Mouse (Mus musculus) embryonic facial prominence, embryonic 12.5 days (tissue): ENCODE results near the gene Atad1. TPM values are rescaled to one million over a fixed set of nuclear protein-coding genes. Genes with fewer than 3 reads are reported as not detected.

ENCODE experiments used
- ATAC-seq: fragments of 200-750 bp; cut with Nextera tagmentation; 2 replicates; pipeline ENCODE4 v1.8.0; 2017; ENCODE audit not compliant: insufficient number of reproducible peaks, insufficient read depth, low FRiP score, low TSS enrichment
- H3K27ac ChIP-seq: fragments of 300-500 bp; sonication (generic); 2 replicates; pipeline ENCODE4 v1.5.1; 2016; ENCODE audit warnings: mild to moderate bottlenecking
- H3K27me3 ChIP-seq: fragments of 300-500 bp; sonication (generic); 2 replicates; pipeline ENCODE4 v1.6.1; 2016; ENCODE audit warnings: mild to moderate bottlenecking, moderate library complexity
- H3K36me3 ChIP-seq: fragments of 300-500 bp; sonication (generic); 2 replicates; pipeline ENCODE4 v1.6.1; 2016; ENCODE audit warnings: mild to moderate bottlenecking
- H3K4me1 ChIP-seq: fragments of 300-500 bp; sonication (generic); 2 replicates; pipeline ENCODE4 v1.6.1; 2016
- H3K4me2 ChIP-seq: fragments of 300-500 bp; sonication (generic); replicated peaks from 2 replicates; pipeline ENCODE4 v1.6.1; 2016; ENCODE audit warnings: mild to moderate bottlenecking, moderate library complexity
- H3K4me3 ChIP-seq: fragments of 300-500 bp; sonication (generic); 2 replicates; pipeline ENCODE4 v1.5.1; 2016; ENCODE audit warnings: mild to moderate bottlenecking
- H3K9ac ChIP-seq: fragments of 300-500 bp; sonication (generic); 2 replicates; pipeline ENCODE4 v1.6.1; 2016; ENCODE audit warnings: mild to moderate bottlenecking, moderate library complexity
- H3K9me3 ChIP-seq: fragments of 300-500 bp; sonication (generic); 2 replicates; pipeline ENCODE4 v1.6.1; 2016; ENCODE audit warnings: mild to moderate bottlenecking, moderate library complexity
- WGBS: fragments of 180-500 bp; shearing (Covaris S2); methylation state at CpG from one replicate; pipeline ENCODE4 v1.1.7; 2016; 5-methylcytosine and 5-hydroxymethylcytosine counted together
- polyA plus RNA-seq: library from polyadenylated mRNA; unstranded; fragments of >200 nt; fragmentation: Nextera tagmentation; extraction: Ambion mirVana; gene quantifications from 2 replicates; pipeline ENCODE4 v1.2.1, GENCODE M21; 2016

Atad1 gene
- polyA plus RNA-seq, 1 experiment from 2014 or later: 67.6 TPM

DNA sequence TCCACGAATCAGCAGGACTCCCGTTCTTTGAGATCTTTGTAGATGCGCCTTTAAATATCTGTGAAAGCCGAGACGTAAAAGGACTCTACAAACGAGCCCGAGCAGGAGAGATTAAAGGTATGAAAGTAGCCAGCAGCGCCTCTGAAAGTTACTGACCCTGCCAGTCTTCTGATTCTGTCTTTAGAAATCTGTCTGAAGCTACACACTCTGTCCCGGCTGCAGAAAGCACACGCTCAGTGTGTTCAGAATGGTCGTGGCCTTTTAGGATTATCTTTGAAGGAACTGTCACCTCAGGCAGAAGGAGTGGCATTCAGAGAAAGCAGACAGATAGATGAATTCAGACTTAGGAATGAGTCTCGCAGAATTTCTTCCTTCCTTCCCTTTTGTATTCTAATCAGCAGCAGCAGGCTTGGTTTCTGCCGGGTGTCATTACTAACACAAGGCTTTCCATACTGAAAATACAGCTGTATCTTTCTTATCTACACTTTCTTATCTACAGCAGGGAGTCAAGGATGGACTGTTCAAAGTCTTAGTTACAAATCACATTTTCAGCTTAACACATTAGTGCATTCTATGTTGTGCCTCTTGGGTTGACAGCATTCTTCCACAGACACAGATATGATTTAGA, 101.2 kb downstream of the Atad1 start:
- H3K27ac ChIP-seq: no peak overlapping the region
- ATAC-seq: no peak
- no peaks in the 10 kb centered on the region for H3K9me3 ChIP-seq
- no peak overlapping the region for H3K4me2 ChIP-seq
- no peaks in the 10 kb centered on the region for H3K27me3 ChIP-seq
- no peak overlapping the region for H3K9ac ChIP-seq
- H3K36me3 ChIP-seq: no peaks in the 10 kb centered on the region
- H3K4me1 ChIP-seq: no peaks in the 10 kb centered on the region
- H3K4me3 ChIP-seq: no peak overlapping the region
- 51% methylated on average over 13 of the region's 13 CpGs for WGBS

DNA sequence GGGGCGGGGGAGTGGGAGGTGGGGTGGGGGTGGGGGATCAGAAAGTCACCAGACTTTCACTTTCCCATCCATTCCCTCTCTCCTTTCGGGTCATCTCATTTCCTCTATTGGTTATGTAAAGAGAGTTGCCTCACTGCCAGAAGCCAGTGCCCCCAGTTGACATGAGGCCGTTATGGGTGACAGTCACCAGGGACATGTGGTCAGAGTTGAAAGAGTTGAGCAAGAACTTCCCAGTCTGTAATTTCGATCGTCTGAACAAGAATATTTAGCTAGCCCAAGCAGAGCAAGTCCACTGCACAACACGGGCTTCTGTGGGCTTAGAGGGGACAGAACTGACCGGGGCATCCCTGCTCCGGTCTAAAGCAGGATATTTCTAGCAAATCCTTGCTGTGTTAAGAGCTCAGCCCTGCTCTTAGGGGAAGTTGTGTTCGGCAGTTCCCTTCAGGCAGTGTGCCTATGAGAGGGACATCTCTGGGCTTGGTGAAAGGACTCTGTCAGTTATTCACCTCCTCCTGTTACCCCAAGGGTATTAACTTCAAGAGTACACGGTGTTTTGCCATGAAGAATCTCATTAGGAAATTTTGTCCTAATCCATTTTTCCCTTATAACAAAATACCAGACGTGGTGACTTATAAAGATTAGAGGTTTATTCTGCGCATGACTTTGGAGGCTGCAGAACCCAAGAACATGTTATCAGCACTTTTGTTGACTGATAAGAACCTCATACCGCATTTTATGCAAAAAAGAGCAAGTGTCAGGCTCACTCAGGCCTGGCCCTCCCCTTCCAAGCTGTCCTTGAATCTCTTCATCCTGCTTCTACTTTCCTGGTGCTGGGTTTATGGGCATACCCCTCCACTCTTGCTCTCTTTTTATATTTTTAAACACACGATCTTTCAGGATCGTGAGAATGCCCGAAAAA, 102.0 kb downstream of the Atad1 start:
- no peaks in the 10 kb centered on the region for H3K4me1 ChIP-seq
- no peak overlapping the region for H3K9ac ChIP-seq
- no peaks in the 10 kb centered on the region for H3K9me3 ChIP-seq
- no peaks in the 10 kb centered on the region for H3K27me3 ChIP-seq
- no peak overlapping the region for H3K27ac ChIP-seq
- no peaks in the 10 kb centered on the region for H3K36me3 ChIP-seq
- H3K4me3 ChIP-seq: no peak overlapping the region
- no peak overlapping the region for H3K4me2 ChIP-seq
- ATAC-seq: no peak
- WGBS: 65% methylated on average over 16 of the region's 16 CpGs

DNA sequence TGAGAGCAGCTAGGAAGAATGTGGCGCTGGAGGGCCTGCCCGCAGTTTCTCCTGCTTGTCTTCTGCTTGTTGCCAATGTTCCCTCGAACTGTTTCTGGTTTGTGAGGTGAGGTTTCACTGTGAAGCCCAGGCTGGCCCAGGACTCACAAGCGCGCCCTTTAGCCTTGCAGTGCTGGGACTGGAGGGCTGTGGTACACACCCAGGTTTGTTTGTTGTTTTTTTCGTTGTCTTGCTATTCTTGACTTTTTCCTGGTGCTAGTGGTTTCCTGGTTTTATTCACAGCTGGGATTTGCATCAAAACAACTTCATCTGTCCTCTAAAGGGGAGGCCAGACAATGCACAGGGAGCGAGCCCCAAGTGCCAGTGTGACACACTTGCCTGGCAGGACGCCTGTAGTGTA, 104.7 kb downstream of the Atad1 start:
- Histone ChIP-seq H3K4me3 (no peak overlapping the region), H3K9me3 (no peaks in the 10 kb centered on the region), H3K4me2 (no peak overlapping the region), H3K27me3 (no peaks in the 10 kb centered on the region), H3K27ac (no peak overlapping the region), H3K4me1 (no peaks in the 10 kb centered on the region), H3K36me3 (no peaks in the 10 kb centered on the region), H3K9ac (no peak overlapping the region)
- 69% methylated on average over 8 of the region's 8 CpGs for WGBS
- ATAC-seq: no peak

DNA sequence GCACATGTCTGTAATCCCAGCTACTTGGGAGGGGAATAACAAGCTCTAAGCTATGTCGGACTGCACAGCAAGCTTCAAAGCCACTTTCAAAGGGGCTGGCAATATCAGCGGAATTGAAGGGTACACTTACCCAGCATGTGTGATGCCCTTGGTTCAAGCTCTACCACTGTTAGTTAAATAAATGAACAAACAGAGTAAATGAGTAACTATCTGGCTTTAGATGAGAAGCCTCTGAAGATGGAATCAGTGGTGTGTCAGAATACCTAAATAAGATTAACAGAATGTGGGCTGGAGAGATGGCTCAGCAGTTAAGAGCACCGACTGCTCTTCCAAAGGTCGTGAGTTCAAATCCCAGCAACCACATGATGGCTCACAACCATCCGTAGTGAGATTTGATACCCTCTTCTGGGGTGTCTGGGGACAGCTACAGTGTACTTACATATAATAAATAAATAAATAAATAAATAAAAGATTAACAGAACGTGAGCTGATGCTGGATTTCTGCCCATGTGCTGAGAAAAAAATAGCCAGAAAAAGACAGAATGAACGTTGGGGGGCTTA, 110.9 kb downstream of the Atad1 start:
- H3K9me3 ChIP-seq: no peaks in the 10 kb centered on the region
- no peaks in the 10 kb centered on the region for H3K27me3 ChIP-seq
- H3K4me2 ChIP-seq: no peak overlapping the region
- no peak overlapping the region for H3K4me3 ChIP-seq
- no peak overlapping the region for H3K9ac ChIP-seq
- H3K36me3 ChIP-seq: no peaks in the 10 kb centered on the region
- ATAC-seq: no peak
- WGBS: 73% methylated on average over 7 of the region's 7 CpGs
- H3K27ac ChIP-seq: no peak overlapping the region
- H3K4me1 ChIP-seq: no peaks in the 10 kb centered on the region

DNA sequence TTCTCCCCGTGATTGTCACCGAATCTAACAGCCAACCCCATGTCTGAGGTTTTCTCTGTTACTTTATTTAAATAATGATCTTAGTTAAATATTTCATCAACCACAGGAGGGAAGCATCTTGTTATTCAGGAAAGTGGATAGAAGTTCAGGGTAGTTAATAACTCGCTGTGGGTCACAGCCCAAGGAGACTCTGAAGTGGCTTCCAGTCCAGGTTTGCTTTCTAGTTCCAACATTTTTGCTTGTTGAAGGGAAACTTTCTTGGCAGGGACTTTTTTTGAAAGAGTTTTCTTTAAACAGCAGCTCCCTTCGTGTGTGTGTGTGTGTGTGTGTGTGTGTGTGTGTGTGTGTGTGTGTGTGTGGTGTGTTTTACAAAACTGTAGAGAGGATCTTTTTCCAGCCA, 112.0 kb downstream of the Atad1 start:
- Histone ChIP-seq H3K4me3 (no peak overlapping the region), H3K4me1 (no peaks in the 10 kb centered on the region), H3K36me3 (no peaks in the 10 kb centered on the region), H3K27me3 (no peaks in the 10 kb centered on the region), H3K27ac (no peak overlapping the region), H3K9ac (no peak overlapping the region), H3K9me3 (no peaks in the 10 kb centered on the region), H3K4me2 (no peak overlapping the region)
- ATAC-seq: no peak
- WGBS: 87% methylated on average over 4 of the region's 4 CpGs

DNA sequence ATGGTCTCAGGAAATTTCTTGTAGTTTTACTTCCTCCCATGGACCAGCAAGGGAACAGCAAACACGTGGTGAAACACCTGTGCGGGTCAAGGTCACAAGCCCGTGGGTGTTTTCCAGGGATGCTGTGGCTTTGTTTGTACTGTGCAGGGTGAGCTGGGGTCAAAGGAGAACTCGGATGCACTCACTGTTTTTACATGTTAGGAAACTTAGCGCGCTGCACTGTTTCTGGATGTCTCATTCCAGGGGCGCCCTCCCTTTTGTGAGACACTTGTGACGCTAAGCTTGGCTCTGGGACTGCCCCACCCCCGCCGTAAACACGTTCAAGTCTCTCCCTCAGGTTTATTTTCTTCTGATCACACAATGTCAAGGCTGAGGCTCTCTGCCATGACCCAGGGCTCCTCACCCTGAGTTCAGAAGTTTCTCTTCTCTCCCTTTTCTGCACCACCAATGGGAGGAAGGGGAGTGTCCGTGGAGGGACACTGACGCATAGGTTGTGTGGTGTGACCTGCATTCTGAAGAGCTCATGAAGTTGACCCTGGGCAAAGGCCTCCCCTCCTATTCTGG, 112.7 kb downstream of the Atad1 start:
- Histone ChIP-seq H3K4me3 (no peak overlapping the region), H3K4me1 (no peaks in the 10 kb centered on the region), H3K9me3 (no peaks in the 10 kb centered on the region), H3K36me3 (no peaks in the 10 kb centered on the region), H3K27ac (no peak overlapping the region), H3K27me3 (no peaks in the 10 kb centered on the region), H3K9ac (no peak overlapping the region), H3K4me2 (no peak overlapping the region)
- no peak for ATAC-seq
- WGBS: 56% methylated on average over 13 of the region's 13 CpGs

DNA sequence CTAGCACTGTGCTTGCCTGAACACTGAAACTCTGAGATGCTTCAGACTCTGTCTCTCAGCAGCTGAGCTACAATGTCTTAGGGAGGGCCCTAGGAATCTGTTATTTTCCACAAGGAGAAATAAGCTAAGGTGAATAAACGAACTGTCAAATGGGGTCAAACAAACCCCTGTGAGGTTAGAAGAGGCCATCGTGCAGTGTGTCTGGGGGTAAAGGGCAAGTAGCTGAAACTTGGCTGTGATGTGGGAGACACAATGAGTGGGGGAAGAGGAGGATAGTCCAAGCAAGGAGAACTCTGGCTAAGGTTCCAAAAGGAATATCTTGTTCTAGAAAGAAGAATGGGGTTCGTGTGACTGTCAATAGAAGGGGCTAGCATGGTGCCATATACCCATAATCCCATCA, 117.4 kb downstream of the Atad1 start:
- no peaks in the 10 kb centered on the region for H3K36me3 ChIP-seq
- no peaks in the 10 kb centered on the region for H3K9me3 ChIP-seq
- no peak overlapping the region for H3K9ac ChIP-seq
- WGBS: 84% methylated on average over 3 of the region's 3 CpGs
- H3K4me3 ChIP-seq: no peak overlapping the region
- ATAC-seq: no peak
- no peak overlapping the region for H3K4me2 ChIP-seq
- no peaks in the 10 kb centered on the region for H3K27me3 ChIP-seq
- H3K4me1 ChIP-seq: no peaks in the 10 kb centered on the region
- no peak overlapping the region for H3K27ac ChIP-seq

Other genes starting within 250 kb of the Atad1 start
- gene Papss2, start 144.0 kb downstream of the Atad1 start, polyA plus RNA-seq: 8.9 and 9.4 TPM in 2 replicates
- 12.6 and 13.1 TPM in 2 replicates for gene Pten, start 17.7 kb upstream of the Atad1 start, polyA plus RNA-seq